Mouse (Mus musculus) stomach, embryonic 14.5 days (tissue): ENCODE results near the gene Mtmr3. TPM values are rescaled to one million over a fixed set of nuclear protein-coding genes. Genes with fewer than 3 reads are reported as not detected.

Source experiments
- ATAC-seq: fragments of 200-750 bp; cut with Nextera tagmentation; 2 replicates; pipeline ENCODE4 v1.8.0; 2017; ENCODE audit warnings: low read depth, moderate TSS enrichment; ENCODE audit not compliant: insufficient number of reproducible peaks, insufficient read depth, low FRiP score
- H3K27ac ChIP-seq: fragments of 300-500 bp; sonication (generic); 2 replicates; pipeline ENCODE4 v1.5.1; 2014; ENCODE audit warnings: mild to moderate bottlenecking, low read length, moderate library complexity, mixed read lengths
- H3K27me3 ChIP-seq: fragments of 300-500 bp; sonication (generic); 2 replicates; pipeline ENCODE4 v1.6.1; 2014; ENCODE audit warnings: low read length, control low read depth, mixed read lengths; ENCODE audit not compliant: control insufficient read depth, insufficient read depth
- H3K36me3 ChIP-seq: fragments of 300-500 bp; sonication (generic); 2 replicates; pipeline ENCODE4 v1.6.1; 2014; ENCODE audit warnings: mild to moderate bottlenecking, control low read depth, low read length, moderate library complexity, mixed read lengths; ENCODE audit not compliant: control insufficient read depth, insufficient read depth
- H3K4me1 ChIP-seq: fragments of 300-500 bp; sonication (generic); 2 replicates; pipeline ENCODE4 v1.6.1; 2014; ENCODE audit warnings: low read length, control low read depth, mixed read lengths; ENCODE audit not compliant: control insufficient read depth, insufficient read depth
- H3K4me2 ChIP-seq: fragments of 300-500 bp; sonication (generic); replicated peaks from 2 replicates; pipeline ENCODE4 v1.6.1; 2014; ENCODE audit warnings: low read depth, low read length, control low read depth
- H3K4me3 ChIP-seq: fragments of 300-500 bp; sonication (generic); 2 replicates; pipeline ENCODE4 v1.5.1; 2014; ENCODE audit warnings: low read depth, low read length, control low read depth
- H3K9ac ChIP-seq: fragments of 300-500 bp; sonication (generic); replicated peaks from 2 replicates; pipeline ENCODE4 v1.6.1; 2014; ENCODE audit warnings: low read depth, mild to moderate bottlenecking, control low read depth, low read length, moderate library complexity, mixed read lengths
- H3K9me3 ChIP-seq: fragments of 300-500 bp; sonication (generic); 2 replicates; pipeline ENCODE4 v1.6.1; 2016; ENCODE audit warnings: low read depth, low read length, control low read depth; ENCODE audit not compliant: control insufficient read depth
- WGBS: fragments of 180-500 bp; shearing (Covaris S2); extraction: QIAGEN DNeasy Blood & Tissue Kit; methylation state at CpG from one replicate; pipeline ENCODE4 v1.1.7; 2014; 5-methylcytosine and 5-hydroxymethylcytosine counted together
- polyA plus RNA-seq: library from polyadenylated mRNA; unstranded; fragments of >200 nt; fragmentation: Nextera tagmentation; extraction: Ambion mirVana; gene quantifications from 2 replicates; pipeline ENCODE4 v1.2.1, GENCODE M21; 2014

The Mtmr3 gene
- polyA plus RNA-seq, 1 experiment from 2014 or later: 31.1 TPM

GRCm38 (mm10) chr11:4536645-4537044 lies 58.0 kb downstream of the Mtmr3 start:
- no peak overlapping the region for H3K4me2 ChIP-seq
- no peak for ATAC-seq
- no peaks in the 10 kb centered on the region for H3K9me3 ChIP-seq
- no peak overlapping the region for H3K9ac ChIP-seq
- H3K4me3 ChIP-seq: no peak overlapping the region
- H3K27ac ChIP-seq: no peak overlapping the region
- H3K4me1 ChIP-seq: no peaks in the 10 kb centered on the region
- H3K36me3 ChIP-seq: no peaks in the 10 kb centered on the region; the same call in 1 of the 2 replicates
- WGBS: 86% methylated on average over 1 of the region's 1 CpGs
- H3K27me3 ChIP-seq: no peaks in the 10 kb centered on the region

GRCm38 (mm10) chr11:4527132-4527531 lies 67.5 kb downstream of the Mtmr3 start:
- Histone ChIP-seq H3K4me3 (no peak overlapping the region), H3K36me3 (peaks cover 31% of the 10 kb centered on the region), H3K9ac (no peak overlapping the region), H3K4me2 (no peak overlapping the region), H3K9me3 (no peaks in the 10 kb centered on the region), H3K4me1 (no peaks in the 10 kb centered on the region), H3K27ac (no peak overlapping the region), H3K27me3 (no peaks in the 10 kb centered on the region)
- no peak for ATAC-seq
- 92% methylated on average over 3 of the region's 3 CpGs for WGBS

GRCm38 (mm10) chr11:4522142-4522664 lies 72.5 kb downstream of the Mtmr3 start:
- Histone ChIP-seq H3K27ac (no peak overlapping the region), H3K36me3 (peaks cover 33% of the 10 kb centered on the region), H3K4me3 (no peak overlapping the region), H3K27me3 (no peaks in the 10 kb centered on the region), H3K9ac (no peak overlapping the region), H3K4me2 (no peak overlapping the region), H3K4me1 (no peaks in the 10 kb centered on the region), H3K9me3 (no peaks in the 10 kb centered on the region)
- 84% methylated on average over 6 of the region's 6 CpGs for WGBS
- no peak for ATAC-seq

GRCm38 (mm10) chr11:4518981-4519380 lies 75.7 kb downstream of the Mtmr3 start:
- Histone ChIP-seq H3K4me2 (no peak overlapping the region), H3K4me3 (no peak overlapping the region), H3K4me1 (no peaks in the 10 kb centered on the region), H3K27me3 (no peaks in the 10 kb centered on the region), H3K27ac (no peak overlapping the region), H3K9ac (no peak overlapping the region), H3K9me3 (no peaks in the 10 kb centered on the region), H3K36me3 (peaks cover 29% of the 10 kb centered on the region)
- ATAC-seq: no peak
- WGBS: 85% methylated on average over 7 of the region's 7 CpGs

GRCm38 (mm10) chr11:4507421-4507820 lies 87.2 kb downstream of the Mtmr3 start:
- H3K36me3 ChIP-seq: peaks cover 30% of the 10 kb centered on the region
- H3K27ac ChIP-seq: no peak overlapping the region
- no peak overlapping the region for H3K9ac ChIP-seq
- WGBS: 89% methylated on average over 2 of the region's 2 CpGs
- H3K4me3 ChIP-seq: no peak overlapping the region
- no peaks in the 10 kb centered on the region for H3K9me3 ChIP-seq
- no peak for ATAC-seq
- H3K27me3 ChIP-seq: no peaks in the 10 kb centered on the region
- no peaks in the 10 kb centered on the region for H3K4me1 ChIP-seq
- no peak overlapping the region for H3K4me2 ChIP-seq

GRCm38 (mm10) chr11:4506486-4506885 lies 88.2 kb downstream of the Mtmr3 start:
- ATAC-seq: no peak
- Histone ChIP-seq H3K36me3 (peaks cover 30% of the 10 kb centered on the region), H3K4me2 (no peak overlapping the region), H3K27ac (no peak overlapping the region), H3K4me3 (no peak overlapping the region), H3K4me1 (no peaks in the 10 kb centered on the region), H3K27me3 (no peaks in the 10 kb centered on the region), H3K9me3 (no peaks in the 10 kb centered on the region), H3K9ac (no peak overlapping the region)
- 86% methylated on average over 2 of the region's 2 CpGs for WGBS

GRCm38 (mm10) chr11:4502206-4502605 lies 92.5 kb downstream of the Mtmr3 start:
- Histone ChIP-seq H3K4me3 (no peak overlapping the region), H3K27me3 (no peaks in the 10 kb centered on the region), H3K27ac (no peak overlapping the region), H3K4me1 (no peaks in the 10 kb centered on the region), H3K36me3 (peaks cover 40% of the 10 kb centered on the region), H3K9ac (no peak overlapping the region), H3K9me3 (no peaks in the 10 kb centered on the region), H3K4me2 (no peak overlapping the region)
- 33% methylated on average over 2 of the region's 2 CpGs for WGBS
- ATAC-seq: no peak

GRCm38 (mm10) chr11:4500826-4501225 lies 93.8 kb downstream of the Mtmr3 start:
- Histone ChIP-seq H3K9ac (no peak overlapping the region), H3K4me3 (no peak overlapping the region), H3K27me3 (no peaks in the 10 kb centered on the region), H3K36me3 (peaks cover 38% of the 10 kb centered on the region), H3K4me1 (no peaks in the 10 kb centered on the region), H3K9me3 (no peaks in the 10 kb centered on the region), H3K4me2 (no peak overlapping the region), H3K27ac (no peak overlapping the region)
- no peak for ATAC-seq
- WGBS: 91% methylated on average over 4 of the region's 4 CpGs

GRCm38 (mm10) chr11:4500261-4500660 lies 94.4 kb downstream of the Mtmr3 start:
- Histone ChIP-seq H3K4me3 (no peak overlapping the region), H3K27ac (no peak overlapping the region), H3K9me3 (no peaks in the 10 kb centered on the region), H3K9ac (no peak overlapping the region), H3K36me3 (peaks cover 36% of the 10 kb centered on the region), H3K4me2 (no peak overlapping the region), H3K27me3 (no peaks in the 10 kb centered on the region), H3K4me1 (no peaks in the 10 kb centered on the region)
- no peak for ATAC-seq
- WGBS: 88% methylated on average over 1 of the region's 1 CpGs
